Mouse (Mus musculus) kidney, adult 18-20 months (tissue): ENCODE measurements around the gene Npas3.

Experiments
- DNase-seq: peaks from one replicate; pipeline ENCODE4 v3.0.0; 2021

Npas3 gene

GRCm38 (mm10) chr12:53814291-53814690, 565.8 kb downstream of the Npas3 start:
- DNase-seq: no peak

DNA sequence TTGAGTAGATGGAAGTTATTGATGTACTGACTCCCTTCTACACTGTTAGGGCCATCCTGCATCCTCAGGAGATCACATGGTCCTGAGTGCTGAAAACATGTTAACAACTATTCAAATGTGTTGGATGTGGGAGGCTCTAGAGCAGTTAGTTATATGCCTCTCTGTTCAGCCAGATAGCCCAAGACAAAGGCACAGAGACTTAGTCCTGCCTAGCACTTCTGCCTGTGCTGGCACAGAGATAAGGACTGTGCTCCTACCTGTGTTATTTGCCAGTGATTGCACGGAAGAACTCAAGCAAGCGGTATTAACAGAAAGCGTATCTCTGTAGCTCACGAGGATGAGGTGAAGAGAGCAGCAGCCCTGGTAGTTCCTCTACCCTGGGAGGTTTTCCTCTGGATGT, 571.5 kb downstream of the Npas3 start:
- DNase-seq: no peak

DNA sequence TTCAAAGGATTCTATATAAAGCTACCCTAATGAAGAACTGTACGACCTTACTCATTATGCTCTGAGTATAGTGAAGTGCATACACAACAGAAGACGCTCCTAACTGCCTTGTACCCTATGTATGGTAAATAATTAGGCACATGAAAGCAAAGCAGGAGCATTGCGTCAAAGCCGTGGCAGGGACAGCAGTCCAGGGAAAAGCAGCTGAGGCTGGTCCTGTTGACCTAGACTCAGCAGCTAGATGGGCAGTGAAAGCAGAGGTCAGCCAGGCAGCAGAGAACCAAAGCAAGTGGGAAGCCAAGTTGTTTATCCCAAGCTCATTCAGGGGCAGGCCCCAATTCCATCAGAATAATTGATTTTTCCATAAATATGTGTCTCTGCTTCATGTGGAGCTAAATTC, 574.4 kb downstream of the Npas3 start:
- no peak for DNase-seq

DNA sequence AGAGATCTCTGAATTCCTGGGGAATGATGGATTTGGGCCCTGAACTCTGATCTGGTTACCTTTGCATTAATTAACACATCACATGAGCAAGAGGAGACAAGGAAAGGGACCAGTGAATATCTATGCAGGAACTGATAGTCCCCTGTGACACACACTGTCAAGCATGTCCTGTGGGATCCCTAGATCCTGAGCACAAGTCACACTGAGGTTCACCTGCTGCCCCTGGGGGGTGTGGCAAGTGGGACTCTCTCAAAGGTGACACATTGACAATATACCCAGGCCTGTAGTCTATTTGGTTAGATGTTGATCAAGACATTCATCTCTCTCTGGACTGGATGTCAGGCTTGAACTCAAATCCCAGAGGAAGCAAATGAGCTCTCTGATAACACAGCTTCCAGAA, 576.8 kb downstream of the Npas3 start:
- DNase-seq: no peak

- DNase-seq: no peak
These were observed 577.6 kb downstream of the Npas3 start for GRCm38 (mm10) chr12:53825898-53826605.

- DNase-seq: no peak
These were observed 578.3 kb downstream of the Npas3 start for GRCm38 (mm10) chr12:53826812-53827211.

- no peak for DNase-seq
These were observed 584.1 kb downstream of the Npas3 start for GRCm38 (mm10) chr12:53832590-53832989.

DNA sequence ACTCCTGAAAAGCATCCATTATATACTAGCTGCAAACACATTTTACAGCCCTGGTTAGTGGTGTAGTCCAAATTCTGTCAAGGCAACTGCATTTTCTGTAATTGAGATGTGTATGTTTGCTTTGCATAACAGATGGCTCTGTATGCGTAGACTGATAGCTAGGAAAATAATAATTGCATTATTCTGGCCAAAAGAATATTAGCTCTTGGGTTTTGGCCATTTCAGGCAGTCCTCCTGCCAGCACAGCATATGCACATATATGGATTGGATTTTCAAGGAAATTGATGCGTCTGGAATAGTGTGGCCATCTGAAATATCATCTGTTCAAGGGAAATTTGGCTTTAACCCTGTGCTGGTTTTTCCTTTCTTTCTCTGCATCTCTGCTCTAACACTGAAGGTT, 584.9 kb downstream of the Npas3 start:
- DNase-seq: no peak

- DNase-seq: no peak
These were observed 587.7 kb downstream of the Npas3 start for GRCm38 (mm10) chr12:53836031-53836790.

- DNase-seq: no peak
These were observed 588.9 kb downstream of the Npas3 start for GRCm38 (mm10) chr12:53837408-53837807.

- no peak for DNase-seq
These were observed 590.1 kb downstream of the Npas3 start for GRCm38 (mm10) chr12:53838541-53838940.

- DNase-seq: no peak
These were observed 593.6 kb downstream of the Npas3 start for GRCm38 (mm10) chr12:53841928-53842671.

GRCm38 (mm10) chr12:53843626-53844025, 595.1 kb downstream of the Npas3 start:
- DNase-seq: no peak

DNA sequence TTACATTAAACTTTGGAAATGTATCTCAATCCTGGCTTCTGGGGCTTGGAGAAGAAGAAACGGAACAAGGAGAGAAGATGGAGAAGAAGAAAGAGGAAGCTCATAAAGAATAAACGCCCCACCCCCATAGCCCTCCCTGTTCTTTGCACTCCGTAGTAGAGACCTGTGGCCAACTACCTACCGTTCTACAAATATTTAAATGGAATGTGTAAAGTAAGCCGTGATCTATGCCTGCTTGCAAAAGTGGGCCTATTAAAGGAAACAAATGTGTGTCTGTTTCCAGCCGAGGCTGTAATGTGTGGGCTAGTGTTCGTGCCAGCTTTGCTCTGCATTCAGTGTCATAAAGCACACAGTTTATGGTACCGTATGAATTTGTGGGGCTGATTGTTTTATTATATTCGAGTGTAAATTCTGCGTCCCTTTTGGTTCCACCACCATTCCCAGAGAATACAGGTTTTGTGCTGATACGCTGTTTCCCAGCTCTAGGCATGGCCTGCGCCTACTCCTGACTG, 597.7 kb downstream of the Npas3 start:
- DNase-seq: no peak

GRCm38 (mm10) chr12:53849263-53849662, 600.8 kb downstream of the Npas3 start:
- no peak for DNase-seq

GRCm38 (mm10) chr12:53852432-53852831, 604.0 kb downstream of the Npas3 start:
- no peak for DNase-seq

- DNase-seq: no peak
These were observed 611.7 kb downstream of the Npas3 start for GRCm38 (mm10) chr12:53860176-53860575.

DNA sequence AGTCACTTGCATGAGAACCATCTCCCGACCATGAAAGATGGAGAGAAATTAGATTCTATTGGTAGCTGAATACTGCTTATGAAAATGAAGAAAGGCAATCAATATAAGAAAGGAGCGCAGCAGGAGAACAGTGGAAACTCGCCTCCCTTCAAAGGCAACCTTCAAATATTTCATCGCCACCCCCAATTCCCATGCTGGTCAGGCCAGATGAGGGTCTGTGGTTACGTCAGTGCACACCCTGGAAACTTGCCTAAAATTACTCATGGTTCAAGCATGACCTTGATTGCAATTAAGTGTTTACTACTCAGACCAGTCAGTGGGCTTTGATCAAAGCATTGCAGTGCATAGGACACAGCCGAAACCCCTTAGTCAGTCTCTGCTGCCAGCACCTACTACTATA, 613.8 kb downstream of the Npas3 start:
- DNase-seq: no peak

DNA sequence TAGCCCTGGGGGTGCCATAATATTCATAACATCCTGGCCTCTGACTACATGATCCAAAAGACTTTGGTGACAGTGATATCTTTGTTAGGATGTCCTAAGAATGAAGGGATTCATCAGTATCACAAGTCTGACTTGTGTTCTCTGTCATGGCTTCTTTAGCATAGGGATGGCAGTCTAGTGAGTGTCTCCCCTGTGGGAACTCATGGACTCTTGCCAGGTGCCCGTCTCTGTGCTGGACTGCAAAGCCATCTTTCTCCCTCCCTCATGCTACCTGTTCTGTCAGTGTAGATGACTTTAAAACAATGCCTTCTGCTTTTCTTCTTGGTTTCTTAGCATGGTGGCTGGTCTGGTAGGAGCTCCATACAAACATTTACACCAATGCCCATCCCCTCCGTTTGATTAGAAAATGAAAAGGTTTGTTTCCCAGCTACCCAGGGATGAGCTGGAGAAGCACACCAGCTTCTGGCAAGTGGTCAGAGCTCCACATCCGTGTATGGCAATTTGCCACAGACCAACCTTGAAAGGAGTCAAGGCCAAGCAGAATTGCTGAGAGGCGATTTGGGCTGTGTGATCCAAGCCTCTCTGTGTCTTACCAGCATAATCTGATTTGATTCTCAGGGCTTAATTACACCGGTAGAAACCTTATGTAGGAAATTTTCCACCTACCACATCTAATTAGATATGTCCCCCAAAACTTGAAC, 616.1 kb downstream of the Npas3 start:
- DNase-seq: no peak

DNA sequence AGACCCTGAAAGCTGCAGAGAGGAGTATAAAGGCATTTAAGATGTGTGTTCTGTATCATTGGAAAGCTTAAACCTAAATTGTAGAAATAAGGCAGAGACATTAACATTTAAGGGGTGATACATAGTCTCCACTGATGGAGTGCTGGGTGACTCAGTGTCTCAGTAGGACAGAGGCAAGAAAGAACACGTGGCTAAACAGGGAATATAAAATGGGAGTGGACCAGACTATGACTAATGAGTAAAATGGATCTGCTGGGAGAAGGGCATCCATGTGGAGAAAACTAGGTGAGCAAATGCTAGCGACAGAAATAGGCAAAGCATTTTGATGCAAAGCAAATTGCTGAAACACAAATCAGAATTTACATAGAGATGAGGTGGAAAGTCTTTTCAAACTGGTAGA, 617.2 kb downstream of the Npas3 start:
- no peak for DNase-seq

DNA sequence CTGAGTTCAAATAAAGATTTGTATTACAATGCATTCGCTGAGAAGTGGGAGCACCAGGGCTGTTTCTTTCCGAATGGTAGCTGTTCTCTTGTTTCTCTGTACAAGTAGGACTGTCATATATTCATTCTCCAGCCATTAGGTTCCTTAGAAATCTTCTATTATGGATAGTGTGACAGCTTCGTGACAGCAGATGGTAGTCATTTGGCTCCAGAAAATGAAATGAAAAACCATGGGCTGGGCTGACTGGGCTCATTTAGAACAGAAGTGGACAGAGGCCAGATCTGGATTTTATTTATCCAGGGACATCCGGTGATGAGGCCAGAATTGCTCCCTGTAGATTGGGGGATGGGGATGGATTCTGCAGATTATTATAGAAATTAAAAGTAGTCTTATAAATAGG, 621.5 kb downstream of the Npas3 start:
- DNase-seq: no peak

- no peak for DNase-seq
These were observed 626.7 kb downstream of the Npas3 start for GRCm38 (mm10) chr12:53875226-53875625.

DNA sequence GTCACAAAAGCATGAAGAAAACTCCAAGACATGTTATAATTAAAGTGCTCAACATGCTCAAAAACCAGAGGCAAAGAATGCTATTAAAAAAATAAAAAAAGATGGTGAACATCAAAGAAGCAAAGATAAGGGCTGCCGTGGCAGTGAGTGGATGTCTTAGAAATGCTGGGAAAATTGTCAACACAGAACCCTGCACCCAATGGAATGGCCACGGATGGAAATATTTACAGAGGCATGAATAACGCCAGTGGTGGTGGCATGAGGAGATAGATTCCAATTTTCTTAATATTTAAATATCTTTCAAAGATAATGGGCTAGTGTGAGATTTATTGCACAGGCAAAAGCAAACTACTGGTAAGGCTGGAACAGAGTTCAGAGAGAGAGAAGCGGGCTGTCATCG, 628.2 kb downstream of the Npas3 start:
- DNase-seq: no peak
